Comparison of ENCODE assay signal across 22 mouse cellular contexts in the genomic region with DNA sequence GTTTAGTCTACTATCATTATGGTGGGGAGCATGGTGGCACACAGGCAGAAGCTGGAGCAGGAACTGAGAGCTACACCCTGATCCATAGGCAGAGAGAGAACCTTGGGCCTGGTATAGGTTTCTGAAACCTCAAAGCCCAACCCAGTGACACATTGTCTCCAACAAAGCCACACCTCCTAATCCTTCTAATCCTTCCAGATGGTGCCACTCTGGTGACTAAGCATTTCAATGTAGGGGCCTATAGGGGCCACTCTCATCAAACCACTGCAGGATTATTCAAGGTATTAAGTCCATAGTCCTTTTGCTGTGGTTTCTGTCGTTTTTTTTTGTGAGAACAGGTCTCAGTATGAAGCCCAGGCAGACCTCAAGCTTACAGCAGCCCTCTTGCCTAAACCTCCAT. TPM values are rescaled to one million over a fixed set of nuclear protein-coding genes. Genes with fewer than 3 reads are reported as not detected.
A peak's percentile ranks its signal among the peaks of the same experiment; 100 is the strongest.
DNase-seq lines count a peak whose midpoint lies in the region; ATAC-seq and TF ChIP-seq lines count a peak whose summit lies in the region.
"Had no signal": no experiment of that assay in that cellular context is flagged by ENCODE, and none has a peak within 500 bp of the region (broad histone marks: within the 10 kb centered on the region; RNA-seq: fewer than 3 reads in every experiment).

No protein-coding gene starts in this region.

- H3K9ac ChIP-seq in ES-E14 (ENCODE audit: insufficient read depth, low read depth, low read length, poor library complexity, severe bottlenecking) = no peak overlapping the region
- H3K9ac ChIP-seq in midbrain, embryonic 14.5 days (replicated peaks; ENCODE audit: low read length) = no peak overlapping the region
- H3K9ac ChIP-seq: embryonic facial prominence, embryonic 13.5 days; embryonic facial prominence, embryonic 15.5 days; forebrain, embryonic 12.5 days had no signal

- 70% methylated on average over 1 of the region's 1 CpGs for WGBS in midbrain, embryonic 14.5 days
- WGBS in limb, embryonic 10.5 days = 76% methylated on average over 1 of the region's 1 CpGs

- peaks cover 1 to 7% of the 10 kb centered on the region in 2 experiments; a peak in 3 of 4 replicates for H3K4me1 ChIP-seq in ES-E14 (ENCODE audit: control insufficient read depth in 2 of 2, insufficient read depth in 2 of 2, low read length in 2 of 2, poor library complexity in 1 of 2)
- 0 out of 2 replicates have a peak, but pooled peaks cover 6% of the 10 kb centered on the region for H3K4me1 ChIP-seq in midbrain, embryonic 14.5 days (ENCODE audit: control insufficient read depth, insufficient read depth, low read length)
- H3K4me1 ChIP-seq in limb, embryonic 10.5 days = no peaks in the 10 kb centered on the region

- no peak overlapping the region for H3K4me2 ChIP-seq in midbrain, embryonic 14.5 days (ENCODE audit: low read length)
- H3K4me2 ChIP-seq: embryonic facial prominence, embryonic 13.5 days; embryonic facial prominence, embryonic 15.5 days; forebrain, embryonic 12.5 days had no signal

- no peak for ATAC-seq in midbrain, embryonic 14.5 days (ENCODE audit: low FRiP score, low TSS enrichment)
- ATAC-seq: activated CD4-positive, CD25-positive, alpha-beta regulatory T cell, adult 4 months; forebrain, embryonic 14.5 days; forebrain, embryonic 16.5 days had no signal

- peak; percentile 40 for DNase-seq in retina, adult 2 months (ENCODE audit: low read depth, low spot score)
- DNase-seq in retina, embryonic 14.5 days (ENCODE audit: low spot score) = no peak
- DNase-seq in ES-E14 (ENCODE audit: low read depth, low spot score) = no peak
- DNase-seq in retina, postnatal 1 day = peak; percentile 35
- no peak for DNase-seq in midbrain, embryonic 14.5 days
- no peak for DNase-seq in limb, embryonic 10.5 days (ENCODE audit: low spot score)
- DNase-seq: adrenal gland, adult 8-10 months; adrenal gland, postnatal 14 days; adrenal gland, postnatal 36 days; cerebellum, adult 11-12 months; cerebellum, adult 2 months; cerebellum, adult 9-10 months; cerebellum, postnatal 10 days; cerebellum, postnatal 25 days had no signal

- no peak overlapping the region for H3K4me3 ChIP-seq in ES-E14 (ENCODE audit: insufficient read depth in 1 of 2, low read depth in 1 of 2, low read length in 2 of 2, poor library complexity in 1 of 2, severe bottlenecking in 1 of 2)
- no peak overlapping the region for H3K4me3 ChIP-seq in midbrain, embryonic 14.5 days (replicated peaks; ENCODE audit: low read depth, low read length)
- H3K4me3 ChIP-seq in limb, embryonic 10.5 days = no peak overlapping the region
- H3K4me3 ChIP-seq: embryonic facial prominence, embryonic 13.5 days; embryonic facial prominence, embryonic 15.5 days; erythroblast, embryonic 14.5 days; forebrain, embryonic 10.5 days; forebrain, embryonic 12.5 days had no signal

- no peaks in the 10 kb centered on the region for H3K27me3 ChIP-seq in midbrain, embryonic 14.5 days (ENCODE audit: control insufficient read depth, insufficient read depth, low read length)
- H3K27me3 ChIP-seq in limb, embryonic 10.5 days (ENCODE audit: low read depth, poor library complexity, severe bottlenecking) = no peaks in the 10 kb centered on the region
- H3K27me3 ChIP-seq: embryonic facial prominence, embryonic 13.5 days; embryonic facial prominence, embryonic 15.5 days; forebrain, embryonic 12.5 days had no signal

- peaks cover 10% of the 10 kb centered on the region for H3K36me3 ChIP-seq in ES-E14 (ENCODE audit: control insufficient read depth, insufficient read depth, low read length, poor library complexity, severe bottlenecking)
- no peaks in the 10 kb centered on the region for H3K36me3 ChIP-seq in midbrain, embryonic 14.5 days (ENCODE audit: control insufficient read depth, insufficient read depth, low read length)
- H3K36me3 ChIP-seq in limb, embryonic 10.5 days = peaks cover 45% of the 10 kb centered on the region
- H3K36me3 ChIP-seq: embryonic facial prominence, embryonic 15.5 days had no signal

- H3K9me3 ChIP-seq in ES-E14 (ENCODE audit: control insufficient read depth, insufficient read depth, low read depth, low read length) = no peaks in the 10 kb centered on the region
- H3K9me3 ChIP-seq in midbrain, embryonic 14.5 days (ENCODE audit: control insufficient read depth, low read length) = no peaks in the 10 kb centered on the region
- H3K9me3 ChIP-seq in limb, embryonic 10.5 days (replicated peaks) = no peaks in the 10 kb centered on the region
- H3K9me3 ChIP-seq: embryonic facial prominence, embryonic 13.5 days; embryonic facial prominence, embryonic 15.5 days had no signal

- in situ Hi-C loops in ES-E14 (cut with MboI; ENCODE audit: low sequenced_read_pairs in 2 of 2, unreplicated experiment in 2 of 2) = no loop called here

- H3K27ac ChIP-seq in ES-E14 (ENCODE audit: insufficient read depth, low read depth, low read length, poor library complexity, severe bottlenecking) = no peak overlapping the region
- no peak overlapping the region for H3K27ac ChIP-seq in midbrain, embryonic 14.5 days (replicated peaks; ENCODE audit: low read depth, low read length)
- no peak overlapping the region for H3K27ac ChIP-seq in limb, embryonic 10.5 days
- H3K27ac ChIP-seq: embryonic facial prominence, embryonic 13.5 days; embryonic facial prominence, embryonic 15.5 days; forebrain, embryonic 10.5 days; forebrain, embryonic 12.5 days had no signal

TF ChIP-seq in ES-E14, 5 proteins besides CTCF, POLR2A, EP300 and RAD21:
- TF ChIP-seq HCFC1 (IDR thresholded peaks at IDR 0.05; ENCODE audit: borderline replicate concordance, insufficient read depth, low read length) = no peak
- no peak for TF ChIP-seq ZNF384 (IDR thresholded peaks at IDR 0.05; ENCODE audit: low read depth, low read length)
- no peak for TF ChIP-seq CHD2 (IDR thresholded peaks at IDR 0.05; ENCODE audit: low read depth, low read length)
- peak; percentile 64; the same call in 1 of the 2 replicates for TF ChIP-seq MAFK (IDR thresholded peaks at IDR 0.05; ENCODE audit: insufficient read depth, low read depth, low read length)

RNA-seq across cellular contexts. Expression of gene Enah, which starts 33.9 kb away (rescaled TPM):
- 331 and 469 TPM in 2 replicates for total RNA-seq in ES-E14 (2012; rRNA removed)
- polyA plus RNA-seq in midbrain, embryonic 14.5 days (2014; fragmentation: Nextera tagmentation; extraction: Ambion mirVana) = 42.9 TPM in 2 replicates
- polyA plus RNA-seq in limb, embryonic 10.5 days (2016; fragmentation: Nextera tagmentation; extraction: Ambion mirVana) = 23.0 and 23.6 TPM in 2 replicates

Comparison
In these comparisons a context has a peak if more than half of its experiments do, and no peak if none do; other contexts are left out.
1. DNase-seq: peak in retina, adult 2 months (single experiment) and retina, postnatal 1 day (single experiment); none in retina, embryonic 14.5 days (single experiment), ES-E14 (single experiment), midbrain, embryonic 14.5 days (single experiment) and limb, embryonic 10.5 days (single experiment).